Comparison of ENCODE assay signal across 9 mouse cellular contexts in genomic region chr14:69547310-69547709, GRCm38 (mm10). TPM values are rescaled to one million over a fixed set of nuclear protein-coding genes. Genes with fewer than 3 reads are reported as not detected.
"Had no signal": no experiment of that assay in that cellular context is flagged by ENCODE, and none has a peak within 500 bp of the region (broad histone marks: within the 10 kb centered on the region; RNA-seq: fewer than 3 reads in every experiment).

No protein-coding gene starts in this region.

RNA-seq across cellular contexts. Expression of gene Gm27179, which starts 35.0 kb away (rescaled TPM):
- total RNA-seq: neutrophil, adult 5-6 weeks had no signal
- polyA plus RNA-seq: neural tube, embryonic 14.5 days; neural tube, embryonic 15.5 days; stomach, embryonic 14.5 days; stomach, embryonic 15.5 days; stomach, postnatal 0 days; thymus, postnatal 0 days; urinary bladder, adult 2 months had no signal

RNA-seq across cellular contexts. Expression of gene Gm16867, which starts 44.1 kb away (rescaled TPM):
- polyA plus RNA-seq: neural tube, embryonic 14.5 days; neural tube, embryonic 15.5 days; stomach, embryonic 14.5 days; stomach, embryonic 15.5 days; stomach, embryonic 16.5 days; stomach, postnatal 0 days; thymus, postnatal 0 days; urinary bladder, adult 2 months had no signal
